Mouse (Mus musculus) layer of hippocampus, adult 2 months (tissue): ENCODE measurements at regions not wholly inside any gene's neighbourhood (a gene's known extent, or its start where the extent isn't known, plus 50 kb on each side); places are given as distances from the start of the nearest gene placed in this dataset.

ENCODE experiments used
- DNase-seq, 2 experiments: peaks; one replicate each; pipeline ENCODE4 v3.0.0; 2022; ENCODE audit warnings: low spot score in 2 of 2
- H3K27ac ChIP-seq: fragments of 200-600 bp; 2 replicates; pipeline ENCODE4 v1.8.1; 2022
- H3K4me3 ChIP-seq: fragments of 200-600 bp; 2 replicates; pipeline ENCODE4 v1.8.1; 2022; ENCODE audit warnings: mild to moderate bottlenecking
- CTCF ChIP-seq: fragments of 200-600 bp; conservative IDR thresholded peaks from 2 replicates; pipeline ENCODE4 v1.8.1; 2022; ENCODE audit warnings: antibody characterized with exemption, mild to moderate bottlenecking, moderate library complexity

DNA sequence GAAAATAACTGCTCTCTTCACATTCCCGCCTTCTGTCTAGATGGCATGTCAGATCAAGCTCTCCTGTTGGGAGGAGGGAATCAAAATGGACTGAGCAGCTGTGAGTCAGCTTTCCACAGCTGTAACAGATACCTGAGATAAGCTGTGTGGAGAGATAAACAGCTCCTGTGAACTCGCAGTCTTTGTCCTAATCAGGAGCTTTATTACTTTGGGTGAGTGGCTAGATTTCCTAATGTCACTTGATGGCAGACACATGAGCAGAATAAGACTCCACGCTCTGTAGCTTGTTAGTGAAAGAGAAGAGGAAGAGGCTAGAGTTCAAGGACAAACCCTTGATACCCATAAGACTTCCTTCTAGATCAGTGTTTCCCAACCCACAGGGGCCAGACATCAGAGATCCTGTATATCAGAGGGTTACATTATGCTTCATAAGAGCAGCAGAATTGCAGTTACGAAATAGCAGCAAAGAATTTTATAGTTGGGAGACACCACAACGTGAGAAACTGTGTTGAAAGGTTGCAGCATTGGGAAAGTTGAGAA is 384.1 kb upstream of the Gm765 start:
- TF ChIP-seq CTCF = no peak
- H3K27ac ChIP-seq = no peak overlapping the region
- DNase-seq = no peak
- H3K4me3 ChIP-seq = no peak overlapping the region

DNA sequence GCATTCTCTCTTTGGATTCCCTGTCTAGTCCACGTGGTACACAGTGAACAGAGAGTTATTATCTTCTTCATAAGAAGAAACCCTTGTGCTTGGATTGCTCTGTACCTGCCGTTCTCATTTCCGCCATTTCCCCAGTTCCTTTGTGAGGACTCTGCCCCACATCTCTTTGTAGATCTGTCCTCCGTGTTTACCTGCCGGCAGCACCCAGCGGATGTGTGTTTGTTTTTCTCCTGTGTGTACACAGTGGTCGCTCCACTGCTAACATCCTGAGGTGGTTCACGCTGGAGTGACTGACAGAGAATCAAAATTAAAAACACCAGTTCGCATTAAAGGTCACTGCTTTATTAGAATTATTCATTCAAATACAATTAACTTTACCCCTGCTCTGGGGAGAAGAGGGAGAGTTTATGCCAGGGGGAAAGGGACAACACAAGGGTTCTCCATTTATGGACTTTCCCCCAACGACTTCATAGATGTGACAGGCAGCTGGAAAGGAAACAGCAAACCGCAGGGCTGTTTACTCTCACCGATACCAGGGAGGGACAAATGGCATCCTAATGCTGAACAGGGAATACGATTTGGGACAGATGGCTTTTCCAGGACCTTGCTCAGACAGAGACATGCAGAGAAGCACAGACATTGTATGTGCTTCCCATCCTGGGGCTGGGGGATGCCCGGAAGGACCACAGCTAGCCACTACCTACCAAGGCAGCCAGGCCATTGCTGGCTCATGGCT is 362.5 kb upstream of the Gm765 start:
- no peak for DNase-seq
- Histone ChIP-seq H3K4me3 (no peak overlapping the region), H3K27ac (no peak overlapping the region)
- no peak for TF ChIP-seq CTCF

DNA sequence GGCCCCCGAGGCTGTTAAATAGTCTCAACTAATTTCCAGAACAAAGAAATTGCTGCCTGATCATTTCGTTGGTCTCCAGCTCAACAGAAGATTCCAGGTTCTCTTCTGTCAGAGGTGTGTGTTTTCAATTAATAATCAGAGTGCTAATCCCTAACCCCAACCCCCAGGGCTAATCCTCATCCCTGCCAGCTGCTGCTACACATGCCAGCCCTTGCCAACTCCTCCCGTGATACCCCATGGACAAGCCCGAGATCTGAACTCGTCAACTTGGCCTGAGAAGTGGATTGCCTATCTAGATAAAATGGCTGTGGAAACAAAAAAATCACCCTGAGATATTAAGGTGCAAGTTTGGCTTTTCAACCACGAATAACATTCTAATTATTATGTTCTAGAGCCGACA is 355.0 kb upstream of the Gm765 start:
- no peak overlapping the region for H3K4me3 ChIP-seq
- no peak for DNase-seq
- no peak overlapping the region for H3K27ac ChIP-seq
- no peak for TF ChIP-seq CTCF

DNA sequence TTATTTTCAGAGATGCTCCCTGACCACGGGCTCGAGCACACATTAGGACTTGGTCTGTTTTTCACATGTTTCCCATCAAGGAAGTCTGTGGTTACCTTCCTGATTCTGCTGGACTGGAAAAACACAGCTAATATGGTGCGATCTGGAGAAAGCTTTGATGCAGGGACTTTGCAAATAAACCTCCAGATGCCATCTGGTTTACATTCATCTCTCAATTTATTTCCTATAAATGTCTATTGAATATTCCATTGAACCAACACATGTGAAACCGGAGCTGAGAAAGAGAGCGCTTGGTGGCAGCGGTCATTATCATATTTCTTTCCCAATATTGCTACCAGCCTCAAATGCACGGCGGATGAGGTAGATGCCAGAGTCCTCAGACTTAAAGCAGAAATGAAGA is 350.9 kb upstream of the Gm765 start:
- H3K4me3 ChIP-seq = no peak overlapping the region

DNA sequence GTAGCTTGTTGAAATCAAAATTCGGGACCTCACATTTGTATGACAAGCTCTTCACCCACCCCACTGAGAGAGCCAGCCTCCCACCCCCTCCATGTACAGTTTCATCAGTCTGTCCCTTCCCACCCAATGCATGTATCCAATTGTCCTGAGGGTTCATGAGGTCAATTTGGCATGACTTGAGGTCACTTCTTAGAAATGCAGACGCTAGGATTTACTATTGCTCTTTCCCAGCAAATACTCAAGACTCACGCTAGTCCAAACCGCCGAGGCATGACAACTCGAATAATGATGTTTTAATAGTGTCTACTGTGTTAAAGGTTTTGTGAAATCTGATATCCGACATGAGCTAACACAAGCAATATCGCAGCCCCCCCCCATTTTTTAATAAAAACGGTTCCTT is 347.6 kb upstream of the Gm765 start:
- no peak overlapping the region for H3K4me3 ChIP-seq
- no peak for DNase-seq
- TF ChIP-seq CTCF = no peak
- H3K27ac ChIP-seq = no peak overlapping the region

More for the DNA sequence above, 350.9 kb upstream of the Gm765 start:
- DNase-seq = no peak
- no peak for TF ChIP-seq CTCF
- H3K27ac ChIP-seq = no peak overlapping the region

DNA sequence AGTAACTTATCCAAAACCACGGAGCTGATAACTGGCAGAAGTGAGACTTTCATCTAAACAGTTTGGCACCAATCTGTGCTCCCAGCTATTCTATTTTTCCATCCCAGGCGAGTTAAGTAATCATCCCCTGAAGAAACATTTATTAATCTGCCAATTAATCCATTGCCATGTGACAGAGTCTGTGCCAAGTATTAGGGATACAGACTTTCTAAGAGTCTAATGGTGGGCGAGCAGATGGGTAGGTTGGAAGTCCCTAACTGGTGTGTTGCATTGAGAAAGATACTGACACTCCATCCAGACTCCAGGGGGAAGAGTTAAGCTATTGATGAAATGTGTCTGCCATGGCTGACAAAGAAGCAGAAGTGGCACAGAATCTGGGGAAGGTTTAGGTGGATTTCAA is 346.8 kb upstream of the Gm765 start:
- peak; percentile 58 to 66 for DNase-seq
- TF ChIP-seq CTCF = peak; percentile 48
- H3K27ac ChIP-seq = no peak overlapping the region
- H3K4me3 ChIP-seq = no peak overlapping the region

DNA sequence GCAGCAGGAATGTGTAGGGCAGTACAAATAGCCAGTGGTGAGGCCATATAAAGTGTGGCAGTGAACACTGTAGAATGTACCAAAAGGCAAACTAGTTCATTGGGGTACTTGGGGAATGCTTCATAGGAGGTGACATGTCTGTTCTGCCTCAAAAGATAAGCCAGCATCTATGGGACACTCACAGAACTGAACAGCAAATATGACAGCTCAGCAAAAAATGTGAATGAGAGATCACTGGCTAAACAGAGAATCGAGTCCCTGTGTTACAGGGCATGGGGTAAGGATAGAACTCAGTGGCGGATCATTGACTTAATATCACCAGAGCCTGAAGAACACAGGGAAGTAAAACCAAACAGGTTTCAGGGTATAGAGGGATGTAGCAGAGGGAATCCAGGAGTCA is 346.1 kb upstream of the Gm765 start:
- H3K4me3 ChIP-seq = no peak overlapping the region

DNA sequence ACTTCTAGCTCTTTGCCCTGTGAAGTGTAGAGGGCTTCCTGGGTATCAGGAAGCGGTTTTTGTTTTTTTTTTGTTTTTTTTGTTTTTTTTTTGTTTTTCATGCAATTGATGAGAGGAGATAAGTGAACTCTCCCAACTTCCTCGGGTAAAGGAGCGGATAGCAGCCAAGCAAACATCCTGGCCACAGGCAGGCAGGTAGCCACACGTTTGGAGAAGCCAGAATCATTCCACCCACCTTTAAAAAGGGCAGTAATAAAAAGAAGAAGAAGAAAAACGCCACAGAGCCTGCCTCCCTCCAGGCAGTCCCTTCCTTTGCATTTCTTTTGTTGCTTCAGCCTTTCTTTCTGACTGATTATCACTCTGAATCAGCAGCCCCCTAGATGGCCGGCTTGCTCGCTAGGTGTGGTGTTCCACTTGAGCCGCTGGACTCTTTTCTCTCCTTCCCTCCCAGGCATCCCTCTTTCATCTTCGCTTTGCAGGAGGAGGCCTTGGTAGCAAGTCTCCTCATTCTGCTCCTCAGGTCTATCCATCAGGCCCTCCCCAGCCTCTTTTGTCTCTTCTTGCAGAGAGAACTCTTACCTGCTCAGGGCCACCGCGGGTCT is 323.9 kb upstream of the Gm765 start:
- Histone ChIP-seq H3K4me3 (no peak overlapping the region), H3K27ac (no peak overlapping the region)
- TF ChIP-seq CTCF = no peak
- no peak for DNase-seq

More for the DNA sequence above, 346.1 kb upstream of the Gm765 start:
- H3K27ac ChIP-seq = no peak overlapping the region
- TF ChIP-seq CTCF = no peak
- no peak for DNase-seq

DNA sequence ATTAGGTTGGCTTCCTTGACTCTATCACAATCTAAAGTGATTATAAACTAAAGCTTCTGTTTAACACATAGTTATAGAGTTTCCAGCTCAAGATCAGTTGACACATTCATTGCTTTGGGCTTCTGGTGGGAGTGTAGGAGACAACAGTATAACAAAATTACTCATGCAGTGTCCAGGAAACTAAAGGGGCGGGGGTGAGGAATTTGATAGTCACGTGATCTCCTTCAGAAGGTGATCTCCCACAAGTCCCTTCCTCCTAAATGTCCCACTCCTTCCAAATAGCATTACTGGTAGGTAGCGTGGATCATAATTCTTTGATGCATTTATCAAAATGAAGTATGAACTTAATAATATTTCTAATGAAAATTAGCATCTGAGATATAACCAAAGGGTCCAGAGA is 309.3 kb upstream of the Gm765 start:
- no peak overlapping the region for H3K4me3 ChIP-seq
- H3K27ac ChIP-seq = no peak overlapping the region
- TF ChIP-seq CTCF = no peak
- DNase-seq = no peak

DNA sequence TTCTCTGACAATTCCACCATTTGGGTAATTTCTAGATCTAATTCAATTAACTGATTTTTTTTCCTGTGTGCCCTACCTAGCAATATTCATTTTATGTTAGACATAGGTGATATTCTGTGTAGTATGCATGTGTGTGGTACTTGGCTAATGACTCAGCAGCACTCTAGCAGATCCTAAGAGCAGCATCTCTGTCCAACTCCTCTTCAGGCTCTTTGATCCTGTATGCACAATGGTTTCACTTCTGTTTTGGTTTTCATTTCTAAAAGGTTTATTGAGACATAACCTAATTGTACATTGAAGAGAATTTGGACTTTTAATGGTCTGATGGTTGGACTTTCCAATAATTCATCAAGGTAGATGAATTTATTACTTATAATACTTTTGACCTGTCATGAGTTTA is 308.8 kb upstream of the Gm765 start:
- no peak overlapping the region for H3K27ac ChIP-seq
- no peak for TF ChIP-seq CTCF
- no peak for DNase-seq

DNA sequence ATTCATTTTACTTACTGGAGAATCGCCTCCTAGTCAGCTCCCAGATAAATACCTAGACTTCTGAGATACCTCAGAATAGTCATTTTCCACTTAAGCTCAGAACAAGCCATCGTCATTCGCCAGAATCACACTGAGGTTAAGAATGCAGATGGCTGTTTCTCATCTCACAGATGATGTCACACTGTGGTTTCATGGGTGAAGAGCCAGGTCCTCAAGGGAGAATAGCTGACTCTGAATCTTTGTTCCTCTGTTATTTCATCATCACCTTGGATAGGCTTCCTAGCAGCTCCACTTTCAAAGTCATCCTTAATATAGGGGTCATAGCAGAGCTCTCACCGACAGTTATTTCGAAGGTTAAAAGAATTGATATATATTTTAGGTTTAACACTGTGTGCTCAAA is 297.8 kb upstream of the Gm765 start:
- no peak for DNase-seq
- Histone ChIP-seq H3K4me3 (no peak overlapping the region), H3K27ac (no peak overlapping the region)
- TF ChIP-seq CTCF = no peak

More for the DNA sequence above, 308.8 kb upstream of the Gm765 start:
- no peak overlapping the region for H3K4me3 ChIP-seq

DNA sequence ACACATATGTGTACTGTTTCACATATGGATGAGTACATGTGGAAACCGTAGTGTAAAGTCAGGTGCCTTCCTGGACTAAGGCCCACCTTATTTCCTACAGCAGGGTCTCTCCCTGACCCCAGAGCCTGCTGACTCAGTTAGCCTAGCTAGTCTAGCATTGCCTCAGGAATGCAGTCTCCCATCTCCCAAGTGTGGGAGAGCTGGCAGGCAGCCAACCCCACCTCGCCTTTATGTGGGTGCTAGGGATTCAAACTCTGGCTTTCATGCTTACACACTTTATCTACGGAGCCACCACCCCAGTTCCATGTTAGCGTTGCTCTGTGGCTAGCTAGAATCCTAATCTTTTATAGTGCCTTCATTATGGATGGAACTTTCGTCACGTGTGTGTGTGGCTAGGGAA is 293.3 kb upstream of the Gm765 start:
- no peak for TF ChIP-seq CTCF
- no peak for DNase-seq
- Histone ChIP-seq H3K27ac (no peak overlapping the region), H3K4me3 (no peak overlapping the region)

DNA sequence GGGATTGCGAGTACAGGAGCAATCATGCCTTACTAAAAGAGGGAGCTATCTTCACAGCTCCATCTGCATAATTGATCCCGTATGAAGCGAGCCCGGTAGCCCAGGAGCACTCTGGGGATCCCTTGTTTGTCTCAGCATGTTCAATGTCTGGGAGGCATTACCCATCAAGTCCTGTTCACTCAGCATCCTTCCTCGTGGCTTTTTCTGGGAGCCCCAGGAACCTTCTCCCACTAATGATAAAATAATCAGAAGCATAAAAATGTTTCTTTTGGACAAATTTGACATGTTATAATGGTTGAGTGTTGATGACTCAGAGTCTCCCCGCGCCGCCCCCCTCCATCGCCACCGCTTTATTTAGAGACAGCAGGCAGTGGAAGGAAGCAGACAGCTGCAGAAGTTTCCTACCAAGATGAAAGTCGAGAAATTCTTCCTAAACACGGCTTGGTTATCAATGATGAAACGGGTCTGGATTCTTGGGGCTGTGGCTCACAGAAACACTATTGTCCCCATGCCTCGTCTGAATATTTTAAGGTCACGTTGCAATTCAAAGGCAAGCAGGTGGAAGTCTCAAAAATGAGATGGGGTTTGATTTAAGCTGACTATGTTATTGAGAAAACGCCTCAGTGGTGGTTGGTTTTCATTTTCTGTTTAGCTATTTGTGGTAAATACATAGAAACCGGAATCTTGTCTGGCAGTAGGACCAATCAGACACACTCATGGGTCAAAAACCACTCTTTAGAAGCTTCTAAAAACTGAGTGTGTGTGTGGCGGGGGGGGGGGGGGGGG is 289.9 kb upstream of the Gm765 start:
- Histone ChIP-seq H3K27ac (peak overlapping the region; percentile 55; the same call in 1 of the 2 replicates), H3K4me3 (peak overlapping the region; percentile 1; the same call in 1 of the 2 replicates)
- TF ChIP-seq CTCF = no peak
- peak; percentile 27 to 55 for DNase-seq
